Mouse (Mus musculus) liver, adult 2 months (tissue): ENCODE measurements at regions not wholly inside any gene's neighbourhood (a gene's known extent, or its start where the extent isn't known, plus 50 kb on each side); places are given as distances from the start of the nearest gene placed in this dataset.

Experiments used
- CTCF ChIP-seq: fragments of 200-500 bp; IDR thresholded peaks from 2 replicates; pipeline ENCODE4 v1.5.1; 2011; ENCODE audit warnings: low read depth, low read length, control low read depth
- POLR2A ChIP-seq: fragments of 200-500 bp; IDR thresholded peaks from 2 replicates; pipeline ENCODE4 v1.6.1; 2011; ENCODE audit warnings: low read length, control low read depth; ENCODE audit not compliant: insufficient read depth; ENCODE audit errors: extremely low read depth

- TF ChIP-seq POLR2A: no peak
- TF ChIP-seq CTCF: no peak
These were observed 421.4 kb downstream of the Atp23 start for GRCm38 (mm10) chr10:126479743-126480142.
